Mouse (Mus musculus) intestine, postnatal 0 days (tissue): ENCODE results near the gene Taf7l. TPM values are rescaled to one million over a fixed set of nuclear protein-coding genes. Genes with fewer than 3 reads are reported as not detected.

Experiments used
- ATAC-seq: fragments of 200-750 bp; cut with Nextera tagmentation; 2 replicates; pipeline ENCODE4 v1.8.0; 2017; ENCODE audit warnings: mild to moderate bottlenecking, moderate TSS enrichment, moderate library complexity
- H3K27ac ChIP-seq: fragments of 300-500 bp; sonication (generic); 2 replicates; pipeline ENCODE4 v1.5.1; 2014; ENCODE audit warnings: mild to moderate bottlenecking, low read depth, low read length, moderate library complexity
- H3K27me3 ChIP-seq: fragments of 300-500 bp; sonication (generic); replicated peaks from 2 replicates; pipeline ENCODE4 v1.6.1; 2014; ENCODE audit warnings: low read length, mixed read lengths; ENCODE audit not compliant: control insufficient read depth, insufficient read depth
- H3K36me3 ChIP-seq: fragments of 300-500 bp; sonication (generic); 2 replicates; pipeline ENCODE4 v1.6.1; 2014; ENCODE audit warnings: mild to moderate bottlenecking, moderate library complexity; ENCODE audit not compliant: control insufficient read depth, insufficient read depth
- H3K4me1 ChIP-seq: fragments of 300-500 bp; sonication (generic); replicated peaks from 2 replicates; pipeline ENCODE4 v1.6.1; 2014; ENCODE audit warnings: antibody characterized with exemption, low read length, mixed read lengths; ENCODE audit not compliant: control insufficient read depth, insufficient read depth
- H3K4me2 ChIP-seq: fragments of 300-500 bp; sonication (generic); replicated peaks from 2 replicates; pipeline ENCODE4 v1.6.1; 2014; ENCODE audit warnings: low read depth, mild to moderate bottlenecking, moderate library complexity
- H3K4me3 ChIP-seq: fragments of 300-500 bp; sonication (generic); 2 replicates; pipeline ENCODE4 v1.5.1; 2014; ENCODE audit warnings: low read depth, low read length
- H3K9ac ChIP-seq: fragments of 300-500 bp; sonication (generic); 2 replicates; pipeline ENCODE4 v1.6.1; 2014; ENCODE audit warnings: mild to moderate bottlenecking, low read depth, low read length
- H3K9me3 ChIP-seq: fragments of 300-500 bp; sonication (generic); 2 replicates; pipeline ENCODE4 v1.6.1; 2016; ENCODE audit warnings: mixed run types; ENCODE audit not compliant: control insufficient read depth
- CTCF ChIP-seq: sonication (generic); IDR thresholded peaks from 2 replicates; pipeline ENCODE4 v1.5.1; 2016; ENCODE audit warnings: low read depth, mild to moderate bottlenecking, control low read depth, antibody characterized with exemption, moderate library complexity
- WGBS: fragments of 180-500 bp; shearing (Covaris S2); extraction: QIAGEN DNeasy Blood & Tissue Kit; methylation state at CpG from one replicate; pipeline ENCODE4 v1.1.7; 2014; 5-methylcytosine and 5-hydroxymethylcytosine counted together
- polyA plus RNA-seq: library from polyadenylated mRNA; unstranded; fragments of >200 nt; fragmentation: Nextera tagmentation; extraction: Ambion mirVana; gene quantifications from 2 replicates; pipeline ENCODE4 v1.2.1, GENCODE M21; 2015

Taf7l gene
- polyA plus RNA-seq = not detected in 2 replicates

GRCm38 (mm10) chrX:134476290-134476689, at the start of gene Taf7l:
Gene Taf7l, minus strand, starts transcription at chrX:134476490.
- no peak for ATAC-seq
- Histone ChIP-seq H3K27me3 (no peaks in the 10 kb centered on the region), H3K9ac (no peak within 1 kb of the TSS), H3K4me2 (no peak within 1 kb of the TSS), H3K4me3 (no peak within 1 kb of the TSS), H3K4me1 (no peaks in the 10 kb centered on the region), H3K36me3 (no peaks in the 10 kb centered on the region), H3K27ac (no peak within 1 kb of the TSS), H3K9me3 (no peaks in the 10 kb centered on the region)
- TF ChIP-seq CTCF = no peak
- WGBS = 88% methylated on average over 24 of the region's 25 CpGs

- ATAC-seq = no peak
- Histone ChIP-seq H3K36me3 (no peaks in the 10 kb centered on the region), H3K9me3 (no peaks in the 10 kb centered on the region), H3K4me2 (no peak overlapping the region), H3K4me3 (no peak overlapping the region), H3K27ac (no peak overlapping the region), H3K4me1 (no peaks in the 10 kb centered on the region), H3K9ac (no peak overlapping the region), H3K27me3 (no peaks in the 10 kb centered on the region)
- no peak for TF ChIP-seq CTCF
- 77% methylated on average over 4 of the region's 4 CpGs for WGBS
Observed at GRCm38 (mm10) chrX:134525260-134525659, 49.0 kb upstream of the Taf7l start.

GRCm38 (mm10) chrX:134523772-134524171, 47.5 kb upstream of the Taf7l start:
- Histone ChIP-seq H3K27ac (no peak overlapping the region), H3K4me2 (no peak overlapping the region), H3K27me3 (no peaks in the 10 kb centered on the region), H3K9me3 (no peaks in the 10 kb centered on the region), H3K4me3 (no peak overlapping the region), H3K4me1 (no peaks in the 10 kb centered on the region), H3K9ac (no peak overlapping the region), H3K36me3 (no peaks in the 10 kb centered on the region)
- no peak for ATAC-seq
- 69% methylated on average over 4 of the region's 4 CpGs for WGBS
- no peak for TF ChIP-seq CTCF

- no peak overlapping the region for H3K9ac ChIP-seq
- H3K27ac ChIP-seq = no peak overlapping the region
- no peak overlapping the region for H3K4me2 ChIP-seq
- ATAC-seq = no peak
- TF ChIP-seq CTCF = peak; percentile 62
- WGBS = 37% methylated on average over 2 of the region's 2 CpGs
- no peaks in the 10 kb centered on the region for H3K4me1 ChIP-seq
- no peaks in the 10 kb centered on the region for H3K27me3 ChIP-seq
- H3K9me3 ChIP-seq = no peaks in the 10 kb centered on the region
- H3K36me3 ChIP-seq = no peaks in the 10 kb centered on the region
- no peak overlapping the region for H3K4me3 ChIP-seq
Observed at GRCm38 (mm10) chrX:134509473-134509872, 33.2 kb upstream of the Taf7l start.

GRCm38 (mm10) chrX:134507977-134508376, 31.7 kb upstream of the Taf7l start:
- no peak overlapping the region for H3K9ac ChIP-seq
- H3K4me2 ChIP-seq = no peak overlapping the region
- H3K9me3 ChIP-seq = no peaks in the 10 kb centered on the region
- no peak for ATAC-seq
- H3K4me3 ChIP-seq = no peak overlapping the region
- H3K4me1 ChIP-seq = no peaks in the 10 kb centered on the region
- 73% methylated on average over 6 of the region's 6 CpGs for WGBS
- TF ChIP-seq CTCF = no peak
- H3K27me3 ChIP-seq = no peaks in the 10 kb centered on the region
- no peaks in the 10 kb centered on the region for H3K36me3 ChIP-seq
- H3K27ac ChIP-seq = no peak overlapping the region

- no peak overlapping the region for H3K27ac ChIP-seq
- no peak overlapping the region for H3K9ac ChIP-seq
- no peaks in the 10 kb centered on the region for H3K4me1 ChIP-seq
- H3K36me3 ChIP-seq = no peaks in the 10 kb centered on the region
- no peak for TF ChIP-seq CTCF
- H3K27me3 ChIP-seq = no peaks in the 10 kb centered on the region
- 88% methylated on average over 8 of the region's 8 CpGs for whole genome bisulfite sequencing
- ATAC-seq = no peak
- H3K4me3 ChIP-seq = no peak overlapping the region
- H3K4me2 ChIP-seq = no peak overlapping the region
- no peaks in the 10 kb centered on the region for H3K9me3 ChIP-seq
Observed at GRCm38 (mm10) chrX:134500651-134501050, 24.4 kb upstream of the Taf7l start.

- 26% methylated on average over 3 of the region's 3 CpGs for WGBS
- no peak for ATAC-seq
- Histone ChIP-seq H3K4me2 (no peak overlapping the region), H3K36me3 (no peaks in the 10 kb centered on the region), H3K27me3 (no peaks in the 10 kb centered on the region), H3K4me1 (no peaks in the 10 kb centered on the region), H3K9ac (no peak overlapping the region), H3K27ac (no peak overlapping the region), H3K9me3 (no peaks in the 10 kb centered on the region), H3K4me3 (no peak overlapping the region)
- TF ChIP-seq CTCF = no peak
Observed at GRCm38 (mm10) chrX:134481720-134482119, 5.4 kb upstream of the Taf7l start.
